Mouse (Mus musculus) bone marrow, adult 2 months (tissue): ENCODE results near the gene Cped1.

Experiments
- CTCF ChIP-seq: fragments of 200-500 bp; IDR thresholded peaks from 2 replicates; pipeline ENCODE4 v1.5.1; 2011; ENCODE audit warnings: low read length, control low read depth; ENCODE audit not compliant: control insufficient read depth, insufficient read depth
- POLR2A ChIP-seq: fragments of 200-500 bp; IDR thresholded peaks from 2 replicates; pipeline ENCODE4 v1.6.1; 2011; ENCODE audit warnings: low read depth, mild to moderate bottlenecking, control low read depth, low read length, borderline replicate concordance; ENCODE audit not compliant: control insufficient read depth

- TF ChIP-seq CTCF (no peak), POLR2A (no peak)
Observed at GRCm38 (mm10) chr6:22246696-22247095, 261.0 kb downstream of the Cped1 start.
